Mouse (Mus musculus): ENCODE measurements around the gene Gpr146.
A peak's percentile ranks its signal among the peaks of the same experiment; 100 is the strongest.

The Gpr146 gene

GRCm38 (mm10) chr5:139399991-139400390 is 22.5 kb downstream of the Gpr146 start:
- no peak for DNase-seq (ENCODE audit: low read depth)

- no peak for DNase-seq (ENCODE audit: low read depth)
Observed at GRCm38 (mm10) chr5:139402106-139402505, 24.6 kb downstream of the Gpr146 start.

- no peak for DNase-seq (ENCODE audit: low read depth)
Observed at GRCm38 (mm10) chr5:139403692-139404260, 26.3 kb downstream of the Gpr146 start.

GRCm38 (mm10) chr5:139404801-139405401 is 27.4 kb downstream of the Gpr146 start, which contains the start of gene C130050O18Rik:
TSS of gene C130050O18Rik (plus strand) at chr5:139405280.
- DNase-seq (ENCODE audit: low read depth) = no peak

- no peak for DNase-seq (ENCODE audit: low read depth)
Observed at GRCm38 (mm10) chr5:139405478-139405877, 28.0 kb downstream of the Gpr146 start.

GRCm38 (mm10) chr5:139405953-139406352 is 28.5 kb downstream of the Gpr146 start:
- DNase-seq (ENCODE audit: low read depth) = no peak

GRCm38 (mm10) chr5:139407121-139407885 is 29.8 kb downstream of the Gpr146 start:
- no peak for DNase-seq (ENCODE audit: low read depth)

GRCm38 (mm10) chr5:139408511-139408910 is 31.0 kb downstream of the Gpr146 start:
- DNase-seq (ENCODE audit: low read depth) = no peak

GRCm38 (mm10) chr5:139409412-139409811 is 31.9 kb downstream of the Gpr146 start:
- peak; percentile 81 for DNase-seq (ENCODE audit: low read depth)

GRCm38 (mm10) chr5:139410056-139410455 is 32.6 kb downstream of the Gpr146 start:
- DNase-seq (ENCODE audit: low read depth) = no peak

GRCm38 (mm10) chr5:139411117-139411516 is 33.6 kb downstream of the Gpr146 start:
- no peak for DNase-seq (ENCODE audit: low read depth)

- no peak for DNase-seq (ENCODE audit: low read depth)
Observed at GRCm38 (mm10) chr5:139411665-139412314, 34.3 kb downstream of the Gpr146 start.

- no peak for DNase-seq (ENCODE audit: low read depth)
Observed at GRCm38 (mm10) chr5:139413545-139413944, 36.0 kb downstream of the Gpr146 start.

- DNase-seq (ENCODE audit: low read depth) = no peak
Observed at GRCm38 (mm10) chr5:139415001-139415400, 37.5 kb downstream of the Gpr146 start.

GRCm38 (mm10) chr5:139416942-139417341 is 39.4 kb downstream of the Gpr146 start:
- DNase-seq (ENCODE audit: low read depth) = no peak

- DNase-seq (ENCODE audit: low read depth) = no peak
Observed at GRCm38 (mm10) chr5:139417480-139417879, 40.0 kb downstream of the Gpr146 start.

- DNase-seq (ENCODE audit: low read depth) = no peak
Observed at GRCm38 (mm10) chr5:139418110-139418509, 40.6 kb downstream of the Gpr146 start.

GRCm38 (mm10) chr5:139418633-139419032 is 41.1 kb downstream of the Gpr146 start:
- no peak for DNase-seq (ENCODE audit: low read depth)

- DNase-seq (ENCODE audit: low read depth) = no peak
Observed at GRCm38 (mm10) chr5:139423026-139423865, 45.7 kb downstream of the Gpr146 start, which contains the start of gene Gper1. TSS of gene Gper1 (plus strand) at chr5:139423151.

GRCm38 (mm10) chr5:139425198-139425597 is 47.7 kb downstream of the Gpr146 start:
- DNase-seq (ENCODE audit: low read depth) = no peak

GRCm38 (mm10) chr5:139427001-139427400 is 49.5 kb downstream of the Gpr146 start:
- DNase-seq (ENCODE audit: low read depth) = no peak

GRCm38 (mm10) chr5:139427989-139428388 is 50.5 kb downstream of the Gpr146 start:
- DNase-seq (ENCODE audit: low read depth) = no peak
